Mouse (Mus musculus) CD4-positive helper T cell, adult 2 months (primary cell): ENCODE results near the gene Zglp1.
A peak's percentile ranks its signal among the peaks of the same experiment; 100 is the strongest.

Experiments used
- DNase-seq: peaks from one replicate; pipeline ENCODE4 v3.0.0-alpha.2; 2012; ENCODE audit warnings: low read depth, missing footprints, low spot score

Zglp1 gene

GRCm38 (mm10) chr9:21027774-21028290 is 39.1 kb downstream of the Zglp1 start:
- DNase-seq, result no peak

- no peak for DNase-seq
These were observed 40.0 kb downstream of the Zglp1 start for GRCm38 (mm10) chr9:21026849-21027248.

- DNase-seq, result no peak
These were observed 41.6 kb downstream of the Zglp1 start for GRCm38 (mm10) chr9:21025258-21025810.

- DNase-seq, result no peak
These were observed 44.2 kb downstream of the Zglp1 start for GRCm38 (mm10) chr9:21022726-21023125.

DNA sequence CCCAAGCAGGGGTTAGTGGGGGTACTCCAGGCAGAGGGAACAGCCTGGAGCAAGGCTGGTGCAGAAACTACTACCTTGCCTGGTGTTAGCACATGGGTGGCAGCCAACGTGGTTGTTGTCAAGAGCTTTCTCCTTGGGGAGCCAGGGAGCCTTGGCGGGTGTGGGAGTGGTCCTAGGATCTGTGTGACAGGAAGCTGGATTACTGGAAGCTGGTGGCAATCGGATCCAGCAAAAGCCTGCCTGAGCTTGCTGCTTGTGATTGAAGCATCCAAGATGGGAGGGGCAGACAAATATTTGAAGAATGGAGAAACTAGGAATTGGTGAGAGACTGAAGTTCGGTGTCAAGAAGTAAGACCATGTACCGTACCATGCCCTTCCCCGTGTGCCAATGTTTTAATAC is 44.6 kb downstream of the Zglp1 start:
- no peak for DNase-seq

GRCm38 (mm10) chr9:21021363-21021762 is 45.5 kb downstream of the Zglp1 start:
- DNase-seq, result no peak

- DNase-seq, result no peak
These were observed 48.3 kb downstream of the Zglp1 start for GRCm38 (mm10) chr9:21018600-21018999.

DNA sequence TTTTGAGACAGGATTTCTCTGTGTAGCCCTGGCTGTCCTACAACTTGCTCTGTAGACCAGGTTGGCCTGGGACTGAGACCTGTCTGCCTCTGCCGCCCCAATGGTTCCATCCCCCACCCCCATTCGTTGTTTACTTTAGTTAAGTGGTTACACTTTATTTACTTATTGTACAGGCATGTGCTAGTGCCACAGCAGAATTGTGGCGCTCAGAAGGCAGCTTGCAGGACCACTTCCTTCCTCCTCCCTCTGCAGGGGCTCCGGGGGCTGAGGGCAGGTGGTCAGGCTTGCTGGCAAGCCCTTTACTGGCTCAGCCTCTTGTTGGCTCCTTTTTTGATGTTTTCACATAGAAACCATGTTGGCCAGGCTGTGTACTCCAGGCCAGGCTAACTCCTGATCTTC is 49.7 kb downstream of the Zglp1 start:
- DNase-seq, result no peak

GRCm38 (mm10) chr9:21016331-21017176 is 50.3 kb downstream of the Zglp1 start:
- DNase-seq, result peak; percentile 53

DNA sequence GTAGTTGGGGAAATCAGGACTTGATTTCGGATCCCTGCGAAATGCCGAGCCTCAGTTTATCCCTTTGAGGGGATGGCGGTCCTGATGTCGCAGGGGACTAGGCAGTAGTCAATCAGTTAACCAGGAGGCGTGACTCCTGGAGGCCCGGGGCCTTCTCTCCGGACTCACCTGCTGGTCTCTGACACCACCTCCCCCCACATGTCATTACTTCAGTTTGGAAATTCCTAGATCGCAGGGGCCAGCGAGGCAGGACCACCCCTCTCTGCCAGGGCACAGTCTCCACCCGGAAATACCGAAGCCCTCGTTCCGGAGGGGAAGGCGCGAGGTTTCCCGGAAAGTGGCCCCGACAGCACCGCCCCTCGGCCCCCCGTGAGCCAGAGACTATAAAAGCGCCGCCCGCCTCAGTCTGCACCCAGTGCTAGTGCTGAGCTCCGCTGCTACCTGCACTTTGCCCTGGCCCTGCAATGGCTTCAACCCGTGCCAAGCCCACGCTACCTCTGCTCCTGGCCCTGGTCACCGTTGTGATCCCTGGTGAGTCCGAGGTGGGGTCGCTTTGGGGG is 51.2 kb downstream of the Zglp1 start, which contains the start of gene Icam1:
Gene Icam1 (plus strand): TSS at position 415 of the 560 bp plus-strand sequence.
- DNase-seq, result peak; percentile 81

DNA sequence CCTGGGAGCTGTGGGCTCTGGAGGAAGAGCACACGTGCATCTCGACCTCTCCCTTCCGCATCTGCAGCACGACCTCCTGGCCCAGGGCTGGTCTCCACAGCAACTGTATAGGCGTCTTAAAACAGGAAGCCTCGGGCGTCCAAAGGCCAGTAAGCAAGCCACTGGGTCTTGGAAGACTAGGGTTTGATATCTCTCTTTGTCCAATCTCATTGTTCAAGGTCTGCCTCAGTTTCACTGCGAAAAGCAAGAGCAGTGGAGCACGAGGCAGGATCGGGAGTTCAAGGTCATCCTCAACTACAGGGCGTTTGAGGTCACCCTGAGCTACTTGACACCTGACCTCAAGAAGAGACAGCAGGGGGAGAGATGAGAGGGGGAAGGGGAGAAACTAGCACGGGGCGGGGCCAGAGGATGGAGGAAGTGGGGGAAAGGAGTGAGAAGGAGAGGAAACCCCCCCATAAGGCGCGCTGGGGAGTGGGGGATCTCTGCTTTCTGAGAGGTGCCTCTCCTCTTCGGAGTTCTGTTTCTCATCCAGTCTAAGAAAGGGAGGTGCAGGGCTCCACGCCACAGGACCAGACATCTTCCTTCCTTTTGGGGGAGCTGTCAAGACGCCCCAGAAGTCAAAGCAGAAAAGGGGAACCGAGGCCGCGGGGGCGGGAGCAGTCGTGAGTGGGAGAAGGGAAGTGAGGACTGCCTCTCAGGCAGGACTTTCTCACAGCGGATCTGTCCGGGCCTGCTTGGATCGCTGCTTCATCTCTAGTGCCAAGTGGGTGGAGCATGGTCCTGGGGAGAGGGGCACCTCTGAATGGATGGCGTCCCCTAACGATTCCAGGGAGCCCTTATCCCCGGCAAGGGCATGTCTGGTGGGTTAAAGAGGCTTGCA is 52.0 kb downstream of the Zglp1 start:
- peak; percentile 57 for DNase-seq
